Mouse (Mus musculus) megakaryocyte, adult 5-6 weeks (primary cell): ENCODE data around the gene Rnf207. TPM values are rescaled to one million over a fixed set of nuclear protein-coding genes. Genes with fewer than 3 reads are reported as not detected.

Source experiments
- ATAC-seq: 2 replicates; pipeline ENCODE4 v1.8.0; 2016; ENCODE audit warnings: mild to moderate bottlenecking, inconsistent platforms; ENCODE audit not compliant: poor library complexity, severe bottlenecking
- total RNA-seq, 2 experiments: library from RNA; stranded (forward) in 1 of 2; stranded (reverse) in 1 of 2; fragments of 153-499, 151-499 nt in 1 of 2; fragments of 221-1000, 200-1000 nt in 1 of 2; gene quantifications; 2 replicates each; pipeline versions ENCODE4 v1.2.3 to v1.2.4; 2015 to 2017

Gene Rnf207
- total RNA-seq, 2 experiments from 2014 or later = not detected

GRCm38 (mm10) chr4:152273191-152273590 lies 45.6 kb downstream of the Rnf207 start:
- ATAC-seq = no peak

- ATAC-seq = no peak
Observed at GRCm38 (mm10) chr4:152272449-152273049, 46.2 kb downstream of the Rnf207 start.

- no peak for ATAC-seq
Observed at GRCm38 (mm10) chr4:152272006-152272405, 46.8 kb downstream of the Rnf207 start.

- no peak for ATAC-seq
Observed at GRCm38 (mm10) chr4:152271334-152271733, 47.5 kb downstream of the Rnf207 start.

- no peak for ATAC-seq
Observed at GRCm38 (mm10) chr4:152270599-152270998, 48.2 kb downstream of the Rnf207 start.

- ATAC-seq = no peak
Observed at GRCm38 (mm10) chr4:152269967-152270366, 48.8 kb downstream of the Rnf207 start.

GRCm38 (mm10) chr4:152267748-152268369 lies 50.9 kb downstream of the Rnf207 start:
- no peak for ATAC-seq

GRCm38 (mm10) chr4:152266236-152266895 lies 52.4 kb downstream of the Rnf207 start:
- ATAC-seq = no peak

- ATAC-seq = no peak
Observed at GRCm38 (mm10) chr4:152265791-152266190, 53.0 kb downstream of the Rnf207 start.

GRCm38 (mm10) chr4:152264867-152265568 lies 53.8 kb downstream of the Rnf207 start:
- no peak for ATAC-seq

- no peak for ATAC-seq
Observed at GRCm38 (mm10) chr4:152264177-152264530, 54.6 kb downstream of the Rnf207 start.

- no peak for ATAC-seq
Observed at GRCm38 (mm10) chr4:152263512-152264176, 55.1 kb downstream of the Rnf207 start.

GRCm38 (mm10) chr4:152263089-152263488 lies 55.7 kb downstream of the Rnf207 start:
- ATAC-seq = no peak

GRCm38 (mm10) chr4:152262187-152262586 lies 56.6 kb downstream of the Rnf207 start:
- no peak for ATAC-seq

GRCm38 (mm10) chr4:152260451-152260850 lies 58.3 kb downstream of the Rnf207 start:
- peak; percentile 20; the same call in 1 of the 2 replicates for ATAC-seq

GRCm38 (mm10) chr4:152257070-152257469 lies 61.7 kb downstream of the Rnf207 start:
- peak; percentile 50 for ATAC-seq

Other genes starting within 250 kb of the Rnf207 start
- gene Plekhg5, start 246.5 kb downstream of the Rnf207 start, total RNA-seq (2015) = 1.7 and 2.6 TPM in 2 replicates
- gene Plekhg5, start 246.5 kb downstream of the Rnf207 start, total RNA-seq (2017) = 3.0 and 3.6 TPM in 2 replicates
- 0.13 and 0.25 TPM in 2 replicates for gene Tnfrsf25, start 203.1 kb downstream of the Rnf207 start, total RNA-seq (2015)
- gene Tnfrsf25, start 203.1 kb downstream of the Rnf207 start, total RNA-seq (2017) = 0.18 and 2.8 TPM in 2 replicates
- 1.2 and 1.4 TPM in 2 replicates for gene Espn, start 166.6 kb downstream of the Rnf207 start, total RNA-seq (2015)
- gene Espn, start 166.6 kb downstream of the Rnf207 start, total RNA-seq (2017) = 0.22 and 0.24 TPM in 2 replicates
- gene Hes2, start 160.1 kb downstream of the Rnf207 start, total RNA-seq (2015) = not detected in 2 replicates
- not detected in 2 replicates for gene Hes2, start 160.1 kb downstream of the Rnf207 start, total RNA-seq (2017)
- 43.3 and 44.5 TPM in 2 replicates for gene Acot7, start 140.9 kb downstream of the Rnf207 start, total RNA-seq (2015)
- 40.1 and 43.3 TPM in 2 replicates for gene Acot7, start 140.9 kb downstream of the Rnf207 start, total RNA-seq (2017)
- gene Gpr153, start 44.8 kb downstream of the Rnf207 start, total RNA-seq (2015) = not detected in 2 replicates
- gene Gpr153, start 44.8 kb downstream of the Rnf207 start, total RNA-seq (2017) = 0.04 and 1.7 TPM in 2 replicates
- not detected in 2 replicates for gene Hes3, start 27.3 kb downstream of the Rnf207 start, total RNA-seq (2015)
- not detected in 2 replicates for gene Hes3, start 27.3 kb downstream of the Rnf207 start, total RNA-seq (2017)
- 8.7 and 9.3 TPM in 2 replicates for gene Icmt, start 21.8 kb downstream of the Rnf207 start, total RNA-seq (2015)
- gene Icmt, start 21.8 kb downstream of the Rnf207 start, total RNA-seq (2017) = 9.7 and 11.9 TPM in 2 replicates
- gene Rpl22, start 6.7 kb upstream of the Rnf207 start, total RNA-seq (2015) = 968 and 1,019 TPM in 2 replicates
- gene Rpl22, start 6.7 kb upstream of the Rnf207 start, total RNA-seq (2017) = 2,015 and 2,172 TPM in 2 replicates
- not detected in 2 replicates for gene Chd5, start 19.7 kb upstream of the Rnf207 start, total RNA-seq (2015)
- 0.07 and 0.16 TPM in 2 replicates for gene Chd5, start 19.7 kb upstream of the Rnf207 start, total RNA-seq (2017)
- 0.27 and 0.91 TPM in 2 replicates for gene Nphp4, start 157.7 kb upstream of the Rnf207 start, total RNA-seq (2015)
- gene Nphp4, start 157.7 kb upstream of the Rnf207 start, total RNA-seq (2017) = 0.18 TPM in 1 of 2 replicates, not detected in the other
- 51.4 and 61.6 TPM in 2 replicates for gene Kcnab2, start 158.9 kb upstream of the Rnf207 start, total RNA-seq (2015)
- gene Kcnab2, start 158.9 kb upstream of the Rnf207 start, total RNA-seq (2017) = 77.7 and 116 TPM in 2 replicates